Mouse (Mus musculus) kidney, postnatal 4 days (tissue): ENCODE measurements around the gene Xrcc4.
"Not testable (repeated sequence)": the region's sequence is repeated elsewhere in the genome, so short reads cannot be mapped to it uniquely, and the experiment has no call there.

Source experiments
- DNase-seq, 2 experiments: peaks; one replicate each; pipeline ENCODE4 v3.0.0; 2021; ENCODE audit warnings: mixed read lengths in 2 of 2

Gene Xrcc4

DNA sequence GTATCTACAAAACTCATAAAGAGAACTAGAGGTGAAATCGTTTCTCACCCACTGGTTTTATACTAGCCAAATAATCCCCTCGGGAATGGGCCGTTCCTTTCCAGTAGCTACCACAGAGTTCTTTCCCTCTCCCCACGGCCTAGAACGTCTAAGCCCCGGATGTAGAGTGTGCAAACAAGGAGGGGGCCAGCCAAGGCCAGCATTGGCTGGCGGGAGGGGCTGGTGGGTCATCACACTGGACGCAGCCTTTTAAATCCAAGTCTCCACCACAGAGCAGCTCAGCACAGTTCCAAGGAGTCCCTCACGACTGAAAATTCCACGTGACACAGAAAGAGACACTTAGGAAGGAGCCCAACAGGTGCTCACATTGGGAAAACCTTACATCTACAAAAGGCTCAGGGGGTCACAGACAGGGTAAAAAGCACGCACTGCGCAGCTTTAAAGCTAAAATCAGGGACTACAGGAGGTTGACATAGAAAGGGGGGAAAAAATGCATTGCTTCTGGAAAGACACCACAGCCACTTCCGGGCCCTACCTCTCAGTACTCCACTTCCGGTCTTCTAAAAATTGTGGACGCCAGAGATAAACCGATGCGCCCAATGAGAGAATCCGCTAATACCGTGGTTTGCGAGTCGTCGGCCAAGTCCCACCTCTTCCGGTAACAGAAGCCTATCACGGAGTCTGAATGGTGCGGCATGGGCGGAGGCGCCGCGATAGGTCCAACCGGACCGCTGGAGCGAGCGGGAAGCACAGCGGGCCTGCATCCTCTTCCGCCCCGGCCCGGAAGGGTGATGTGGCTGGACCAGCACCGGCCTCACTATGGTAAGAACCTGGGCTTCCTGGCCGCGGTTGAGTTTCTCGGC is at the start of gene Xrcc4, which contains the start of gene Tmem167:
Xrcc4 (minus strand) TSS at position 647 of the 863 bp plus-strand sequence.
Tmem167 (plus strand) TSS at position 162 of the 863 bp plus-strand sequence.
- peak; percentile 95 to 97 for DNase-seq

DNA sequence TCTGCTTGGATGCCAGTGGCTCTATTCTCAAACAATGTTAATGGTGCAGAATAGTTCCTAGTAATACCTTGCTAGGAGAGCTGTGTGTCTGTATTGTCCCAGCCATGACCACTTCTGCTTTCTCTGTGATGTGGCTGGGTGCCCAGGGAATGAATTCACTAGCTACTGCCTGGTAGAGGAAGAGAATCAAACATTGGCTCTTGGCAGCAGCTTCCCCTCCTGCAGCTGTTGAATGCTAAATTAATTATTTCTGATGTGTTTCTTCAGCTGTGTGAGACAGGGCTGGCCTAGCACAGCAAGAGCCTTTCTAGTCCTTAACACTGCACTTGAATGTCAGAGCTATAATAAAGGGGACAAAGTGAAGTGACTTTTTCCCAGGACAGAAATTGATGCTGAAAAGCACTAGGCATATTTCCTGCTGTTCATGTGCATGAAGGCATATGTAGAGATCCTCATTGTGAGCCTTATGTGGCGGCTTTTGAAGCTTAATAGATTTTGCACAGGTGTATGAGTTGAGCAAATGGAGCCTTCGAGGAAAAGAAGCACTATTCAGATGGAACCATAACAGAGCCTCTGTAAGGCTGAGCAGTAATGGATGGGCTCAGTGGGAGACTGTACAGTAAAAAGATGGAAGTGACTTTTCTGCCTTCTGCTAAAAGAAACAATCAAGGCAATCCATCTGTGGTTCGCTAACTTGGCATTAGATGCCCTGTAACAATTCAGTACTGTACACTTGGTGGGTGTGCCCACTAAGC is 46.9 kb upstream of the Xrcc4 start:
- peak; percentile 12 to 45 for DNase-seq

DNA sequence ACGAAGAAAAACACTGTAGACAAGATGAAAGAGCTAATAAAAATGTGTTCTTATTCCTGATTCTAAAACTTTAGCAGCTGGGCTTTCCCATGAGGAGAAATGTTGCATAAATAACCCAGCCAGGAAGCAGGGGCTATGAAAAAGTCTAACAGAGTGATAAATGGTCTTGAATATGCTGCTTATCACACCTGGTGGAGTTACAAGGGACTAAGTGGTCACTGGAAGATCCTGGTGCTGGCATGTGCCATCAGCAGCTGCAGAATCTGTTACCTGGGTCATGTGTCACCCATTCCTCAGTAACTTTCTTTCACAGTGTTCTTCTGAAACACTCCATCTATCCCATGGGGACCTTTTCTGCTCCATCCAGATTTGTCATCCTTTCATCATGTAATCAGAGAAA is 22.3 kb upstream of the Xrcc4 start:
- DNase-seq: peak in 1 of 2 experiments; percentile 12

DNA sequence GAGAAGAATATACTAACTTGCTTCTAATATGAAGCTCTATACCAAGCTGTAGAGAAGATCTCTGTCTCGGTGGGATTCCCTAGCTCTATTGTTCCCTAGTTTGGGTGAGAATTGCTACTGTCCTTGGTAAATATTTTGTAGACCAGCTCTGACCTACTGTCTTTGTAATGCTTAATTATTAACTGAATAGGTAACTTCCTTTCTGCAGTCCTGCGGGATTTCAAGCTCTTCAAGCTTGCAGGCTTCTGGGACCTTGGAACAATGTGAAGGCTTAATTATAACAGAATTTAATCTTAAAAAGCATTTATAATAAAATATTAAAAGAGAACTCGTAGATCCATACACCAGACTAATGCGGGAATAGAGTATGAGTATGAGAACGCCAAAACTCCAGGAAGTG is 19.3 kb upstream of the Xrcc4 start:
- not testable (repeated sequence) for DNase-seq

DNA sequence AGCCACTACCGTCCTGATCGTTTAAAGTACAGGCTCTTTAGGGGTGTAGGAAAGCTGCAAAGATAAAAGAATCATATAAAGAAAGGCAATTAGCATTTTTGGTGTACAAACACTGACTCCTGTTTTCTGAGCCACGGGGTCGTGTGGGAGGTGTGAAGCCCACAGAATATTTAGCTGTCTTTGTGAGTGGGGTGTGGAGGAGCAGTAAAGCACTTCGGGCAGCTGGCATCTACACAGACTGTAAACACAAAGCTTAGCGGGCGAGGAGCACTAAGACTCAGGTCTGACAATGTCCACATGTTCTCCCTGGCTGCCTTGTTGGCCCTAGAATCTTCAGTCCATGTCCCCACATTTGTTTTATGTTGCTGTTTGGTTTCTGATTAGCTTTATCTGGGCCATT is 16.7 kb upstream of the Xrcc4 start:
- DNase-seq: peak; percentile 34 to 37

DNA sequence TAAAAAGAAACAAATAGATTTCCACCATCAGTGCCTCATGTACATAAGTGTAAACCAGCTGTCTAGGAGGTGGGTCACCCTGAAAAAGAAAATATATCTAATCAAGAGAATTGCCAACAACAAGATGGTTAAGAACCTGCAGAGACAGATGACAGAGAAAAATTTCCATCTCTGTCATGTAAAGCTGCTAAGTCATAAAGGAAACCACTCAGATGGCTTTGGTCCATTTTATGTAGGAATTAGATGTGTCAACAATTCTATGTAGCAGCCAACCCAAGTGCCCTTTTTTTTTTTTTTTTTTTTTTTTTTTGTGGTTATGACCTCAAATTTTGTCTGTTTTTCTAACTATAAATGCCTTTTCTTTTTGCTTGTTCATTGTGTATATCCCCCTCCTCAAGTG is 12.1 kb upstream of the Xrcc4 start:
- no peak for DNase-seq

DNA sequence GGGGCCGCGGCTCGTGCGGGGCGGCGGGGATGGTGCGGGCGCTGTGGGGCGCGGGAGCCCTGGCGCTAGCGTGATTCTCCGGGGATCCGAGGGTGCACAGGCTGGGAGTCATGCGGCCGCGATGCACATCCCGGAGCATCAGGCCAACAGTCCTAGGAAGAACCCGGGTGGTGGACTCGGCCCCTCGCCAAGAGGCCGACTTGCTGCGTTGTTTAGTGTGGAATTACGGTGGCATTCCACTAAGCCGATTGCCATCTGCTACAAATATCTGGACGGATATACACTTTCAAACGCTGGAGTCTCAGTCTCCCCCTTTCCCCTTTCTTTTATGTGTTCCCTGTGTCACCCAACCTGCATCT is 396 bp upstream of the Xrcc4 start:
- DNase-seq: no peak

DNA sequence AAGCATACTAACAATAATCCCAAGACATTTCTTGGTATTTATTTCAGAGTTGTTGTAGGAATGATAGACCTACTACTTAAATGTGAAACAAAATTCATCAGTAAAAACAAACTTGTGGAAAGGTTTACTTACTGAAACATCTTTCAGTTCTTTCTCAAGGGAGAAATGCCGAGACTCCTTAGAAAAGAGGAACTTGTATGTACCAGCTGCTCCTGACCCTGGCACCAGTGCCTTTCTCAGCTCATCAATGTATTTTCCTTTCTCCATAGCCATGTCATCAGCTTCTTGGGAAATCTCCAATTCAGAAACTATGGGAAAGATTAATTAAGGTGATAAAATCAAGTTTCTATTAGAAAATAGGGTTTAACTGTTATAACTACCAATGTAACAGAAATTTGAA is 27.5 kb downstream of the Xrcc4 start:
- DNase-seq: no peak

DNA sequence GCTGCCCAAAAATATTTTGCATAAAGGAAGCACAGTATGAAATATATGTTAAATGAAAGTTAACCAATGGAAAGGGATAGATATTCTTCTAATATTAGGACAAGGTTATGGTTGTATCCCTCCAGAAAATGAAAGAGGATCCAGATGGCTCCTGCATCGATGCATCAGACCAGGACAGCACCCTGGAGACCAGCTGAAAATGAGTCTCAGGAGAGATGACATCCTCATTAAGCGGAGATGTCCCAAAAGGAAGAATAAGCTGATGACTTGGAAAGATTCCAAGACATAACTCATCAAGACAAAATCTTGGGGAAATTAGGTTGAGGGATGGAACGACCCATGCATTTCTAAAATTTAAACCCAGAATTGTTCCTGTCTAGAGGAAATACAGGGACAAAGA is 37.0 kb downstream of the Xrcc4 start:
- DNase-seq: no peak

DNA sequence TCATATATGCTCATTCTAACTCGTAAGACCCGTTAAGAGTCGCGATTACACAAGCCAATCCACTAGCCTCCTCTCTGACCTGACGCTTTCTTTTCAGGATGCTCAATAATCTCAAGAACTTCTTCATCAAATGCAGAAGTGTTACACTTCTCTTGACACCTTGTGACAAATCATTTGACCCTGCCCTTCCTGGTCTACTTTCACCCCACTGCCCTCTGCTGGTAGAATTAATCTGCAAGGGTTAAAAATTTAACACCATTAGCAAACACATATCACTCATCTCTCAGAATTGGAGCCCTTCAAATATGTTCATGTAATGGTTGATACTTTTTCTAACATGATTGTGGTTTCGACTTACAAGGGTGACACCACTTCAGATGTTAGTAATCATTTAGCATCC is 37.7 kb downstream of the Xrcc4 start:
- DNase-seq: no peak

DNA sequence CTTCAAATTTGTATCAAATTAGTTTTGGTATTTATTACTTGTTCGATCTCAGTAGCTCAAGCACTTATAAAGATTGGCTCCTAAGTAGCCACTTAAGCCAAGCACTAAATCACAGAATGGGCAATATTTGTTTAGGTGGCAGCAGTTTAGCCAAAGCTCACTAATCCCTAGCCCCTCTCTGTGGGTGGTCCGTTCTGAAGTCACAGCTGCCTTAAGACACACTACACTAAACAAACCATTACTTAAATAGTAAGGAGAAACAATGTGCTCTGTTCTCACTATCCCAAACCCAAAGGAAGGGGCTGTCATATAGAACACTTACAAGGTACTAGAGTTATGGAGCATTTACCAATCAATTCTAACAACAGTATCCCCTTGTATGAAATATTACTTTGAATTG is 49.8 kb downstream of the Xrcc4 start:
- DNase-seq: no peak

DNA sequence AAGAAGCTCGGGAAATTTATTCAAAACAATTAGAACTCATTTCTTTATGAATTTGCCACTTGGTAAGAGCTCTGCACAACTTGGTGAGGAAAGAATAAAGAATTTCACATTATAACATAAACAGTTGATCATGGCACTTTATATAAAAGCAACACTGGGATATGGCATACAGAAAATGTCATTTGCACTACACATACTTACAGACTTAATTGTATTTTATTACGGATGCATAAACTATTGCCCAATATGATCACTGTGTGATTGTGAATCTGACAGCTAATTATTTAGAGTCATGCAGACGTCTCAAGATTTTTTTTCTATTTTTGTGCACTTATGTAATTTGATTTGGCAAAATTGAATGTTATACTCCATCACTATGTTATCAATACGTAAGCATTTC is 56.4 kb downstream of the Xrcc4 start:
- DNase-seq: no peak

DNA sequence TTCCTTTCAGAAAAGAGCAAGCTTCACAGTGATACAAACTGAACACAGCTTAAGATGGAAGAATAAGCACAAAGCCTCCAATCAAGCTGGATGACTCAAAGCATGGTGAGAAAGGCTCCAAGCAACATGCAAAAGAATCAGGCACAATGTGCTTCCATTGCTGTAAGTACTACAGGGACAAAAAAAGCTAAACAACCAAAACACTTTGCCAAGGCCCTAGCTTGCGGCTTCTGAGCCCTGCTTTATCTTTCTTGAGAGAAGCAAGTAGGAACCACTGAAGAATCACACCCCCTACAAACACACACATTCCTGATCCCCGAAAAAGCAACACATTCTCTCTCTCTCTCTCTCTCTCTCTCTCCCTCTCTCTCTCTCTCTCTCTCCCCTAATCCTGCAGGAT is 56.9 kb downstream of the Xrcc4 start:
- DNase-seq: no peak

DNA sequence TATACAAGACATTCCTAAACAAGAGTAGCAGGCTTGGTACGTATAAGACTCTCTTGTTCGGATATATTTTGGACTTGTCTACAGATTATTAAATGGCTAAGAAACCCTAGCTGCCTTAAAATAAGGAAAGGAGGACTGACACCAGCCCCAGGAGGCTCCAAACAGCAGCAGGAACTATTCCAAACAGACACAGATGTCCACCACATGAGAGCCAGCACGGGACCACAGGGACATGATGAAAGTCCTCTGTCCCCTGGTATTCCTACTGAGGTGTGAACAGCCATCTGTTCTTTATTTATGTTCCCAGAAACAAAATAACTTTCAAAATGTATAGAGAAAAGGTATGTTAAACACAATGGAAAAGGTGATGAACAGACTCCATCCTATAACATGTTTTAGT is 58.5 kb downstream of the Xrcc4 start:
- no peak for DNase-seq

DNA sequence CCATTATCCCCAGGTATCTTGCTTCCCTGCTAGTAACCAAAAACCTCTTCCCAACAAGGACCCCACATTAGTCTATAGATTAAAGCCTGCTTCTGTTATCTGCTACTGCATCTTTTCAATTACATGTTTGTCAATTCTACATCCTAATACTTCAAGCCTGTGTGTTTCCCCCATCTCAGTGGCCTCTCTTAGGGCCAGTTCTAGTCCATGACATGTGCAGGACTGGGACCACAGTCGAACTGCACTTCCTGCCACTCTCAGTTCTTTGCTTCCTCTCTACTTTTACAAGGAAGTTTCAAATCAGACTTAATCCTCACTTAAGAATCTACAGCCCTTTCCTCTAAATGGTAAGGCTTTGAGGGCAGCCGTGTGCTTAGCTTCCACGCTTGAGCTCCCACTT is 76.8 kb downstream of the Xrcc4 start:
- DNase-seq: no peak

DNA sequence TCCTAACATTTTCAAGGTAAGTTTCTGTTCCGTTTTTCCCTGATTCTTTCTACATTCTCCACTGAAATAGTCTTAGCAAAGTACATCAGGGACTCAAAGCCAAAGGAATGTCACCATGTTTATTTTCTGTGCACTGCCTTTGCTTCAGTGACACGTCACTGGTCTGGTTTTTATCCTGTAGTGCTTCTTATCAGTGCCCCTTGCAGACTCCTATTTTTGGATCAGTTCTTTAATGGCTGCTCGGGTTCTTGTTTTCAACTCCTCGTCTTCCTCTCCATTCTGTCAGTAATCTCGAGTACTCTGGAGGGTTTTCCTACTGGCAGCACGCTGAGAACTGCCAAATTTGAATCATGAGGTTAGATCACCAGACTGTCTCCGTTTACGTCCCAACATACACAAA is 77.2 kb downstream of the Xrcc4 start:
- DNase-seq: no peak

DNA sequence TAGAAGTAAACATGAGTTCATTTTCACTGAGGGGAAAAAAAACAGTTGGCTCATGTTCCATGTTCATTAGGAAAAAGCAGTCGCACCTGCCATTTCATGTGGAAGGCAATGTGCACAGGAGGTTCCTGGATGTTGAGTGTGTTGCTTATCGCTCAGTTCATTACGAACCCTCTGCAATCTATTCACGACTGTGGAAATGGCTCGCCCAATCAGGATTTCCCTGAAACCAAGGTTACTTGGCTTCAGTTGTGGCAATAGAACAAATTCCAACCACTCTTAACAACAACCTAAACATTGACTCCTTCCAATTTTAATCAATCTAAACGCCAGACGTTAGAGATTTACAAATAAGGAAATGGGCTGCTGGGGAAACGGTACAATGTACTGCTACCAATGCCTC is 78.3 kb downstream of the Xrcc4 start:
- DNase-seq: no peak

DNA sequence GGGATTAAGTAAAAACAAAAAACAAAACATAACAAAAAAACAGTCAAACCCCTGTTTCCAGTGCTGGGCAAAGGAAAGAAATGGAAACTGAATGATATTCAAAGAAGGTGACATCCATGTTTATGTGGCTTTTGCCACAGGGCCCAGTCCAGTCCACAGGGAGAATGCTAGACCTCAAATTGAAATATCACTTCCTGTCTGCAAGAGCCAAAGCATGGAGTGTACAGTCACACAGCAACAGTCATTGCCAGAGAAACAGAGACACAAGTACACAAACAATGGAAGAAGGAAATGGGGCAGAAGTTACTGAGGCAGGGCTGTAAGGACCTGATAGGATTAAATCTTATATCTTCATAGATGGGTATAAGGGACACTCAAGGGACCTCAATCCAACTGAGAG is 79.6 kb downstream of the Xrcc4 start:
- no peak for DNase-seq

DNA sequence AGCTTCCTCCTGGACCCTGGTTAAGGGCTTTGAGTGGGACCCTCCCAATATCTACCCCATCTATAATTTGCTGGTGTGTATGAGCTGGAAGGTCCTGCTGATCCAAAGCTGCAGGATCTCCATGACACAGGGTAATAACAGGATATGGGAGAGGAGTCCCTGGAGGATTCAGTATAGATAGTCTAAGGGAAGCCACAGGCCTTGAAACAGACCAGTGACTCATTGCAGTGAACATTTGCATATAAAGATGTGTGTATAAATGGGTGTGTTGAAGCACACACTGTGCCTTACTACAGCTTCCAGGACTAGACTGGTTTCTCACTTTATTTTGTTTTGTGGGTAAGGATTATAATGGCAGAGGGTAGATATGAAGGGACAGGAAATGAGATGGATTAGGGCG is 83.8 kb downstream of the Xrcc4 start:
- DNase-seq: no peak

DNA sequence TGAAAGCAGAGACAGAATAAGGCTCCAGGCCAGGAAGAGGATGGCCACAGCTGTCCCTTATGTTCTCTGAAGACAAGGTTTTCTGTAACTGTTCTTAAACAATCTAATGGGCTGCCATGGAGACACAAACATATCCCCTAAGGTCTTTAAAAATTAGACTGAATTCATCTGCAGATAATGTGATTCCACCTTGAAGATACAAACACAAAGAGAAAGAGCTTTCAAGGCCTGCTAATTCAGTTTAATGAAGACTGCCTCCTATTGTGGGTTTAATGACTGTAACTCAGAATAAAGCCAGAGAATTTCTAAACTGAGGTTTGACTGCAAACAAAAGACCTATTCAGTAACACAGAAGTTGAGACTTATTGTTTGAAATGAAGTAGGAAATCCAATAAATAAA is 91.9 kb downstream of the Xrcc4 start:
- no peak for DNase-seq

DNA sequence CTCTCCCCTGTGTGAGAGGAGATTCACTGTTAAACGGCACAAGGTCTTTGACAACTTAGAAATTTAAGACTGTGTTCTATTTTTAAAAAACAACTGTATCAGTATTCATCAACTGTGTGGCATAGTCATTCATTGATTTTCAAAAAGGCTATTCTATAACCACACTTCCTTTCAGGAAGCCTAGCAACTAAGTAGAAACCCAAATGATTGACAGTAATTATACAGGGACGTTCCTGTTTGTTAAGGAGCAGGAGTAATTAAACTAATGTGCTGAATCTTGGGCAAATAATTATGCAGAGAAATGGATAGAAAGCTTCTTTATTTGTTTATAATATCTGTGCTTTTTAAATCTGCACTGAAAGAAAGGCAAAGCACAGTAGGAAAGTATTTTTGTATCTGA is 103.3 kb downstream of the Xrcc4 start:
- no peak for DNase-seq

DNA sequence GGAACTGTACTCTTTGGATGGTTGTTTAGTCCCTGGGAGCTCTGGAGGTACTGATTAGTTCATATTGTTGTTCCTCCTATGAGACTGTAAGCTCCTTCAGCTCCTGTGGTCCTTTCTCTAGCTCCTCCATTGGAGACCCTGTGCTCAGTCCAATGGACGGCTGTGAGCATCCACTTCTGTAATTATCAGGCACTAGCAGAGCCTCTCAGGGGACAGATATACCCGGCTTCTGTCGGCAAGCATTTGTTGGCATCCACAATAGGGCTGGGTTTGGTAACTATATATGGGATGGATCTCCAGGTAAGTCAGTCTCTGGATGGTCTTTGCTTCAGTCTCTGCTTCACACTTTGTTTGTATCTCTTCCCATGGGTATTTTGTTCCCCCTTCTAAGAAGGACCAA is 118.5 kb downstream of the Xrcc4 start:
- no peak for DNase-seq

DNA sequence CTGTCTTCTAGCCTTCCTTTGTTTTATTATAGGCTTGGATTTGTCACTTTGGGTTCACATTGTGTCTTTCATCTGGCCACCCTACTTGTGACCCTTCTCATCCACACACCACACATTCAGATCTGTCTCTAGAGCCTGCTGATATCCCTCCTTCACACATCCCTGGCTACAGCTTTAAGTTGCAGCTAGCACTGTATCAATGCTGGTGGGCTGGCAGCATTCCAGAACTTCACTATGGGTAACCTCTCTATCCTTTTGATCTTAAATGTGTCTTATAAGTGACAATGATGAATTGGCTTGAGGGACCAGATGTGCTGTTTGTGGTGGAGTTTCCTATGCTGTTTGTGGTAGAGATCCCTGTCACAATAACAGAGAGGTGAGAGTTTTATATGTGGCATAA is 120.7 kb downstream of the Xrcc4 start:
- no peak for DNase-seq

DNA sequence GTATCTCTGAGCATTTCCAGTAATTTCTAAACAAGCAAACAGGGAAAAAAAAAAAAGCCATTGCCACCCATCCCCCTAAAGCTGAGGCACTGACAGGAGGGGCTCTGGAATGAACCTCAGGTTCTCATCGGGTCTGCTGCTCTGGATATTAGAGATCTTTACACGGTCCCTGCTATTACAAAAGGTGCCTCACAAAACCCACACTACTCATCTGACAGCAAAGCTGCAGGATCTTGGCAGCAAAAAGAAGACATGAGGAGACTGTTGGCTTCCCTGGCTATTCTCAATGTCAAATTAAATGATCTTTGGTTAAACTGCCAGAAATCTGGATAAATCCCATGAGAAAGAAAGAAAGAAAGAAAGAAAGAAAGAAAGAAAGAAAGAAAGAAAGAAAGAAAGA is 145.1 kb downstream of the Xrcc4 start:
- no peak for DNase-seq
